Mouse (Mus musculus) neutrophil, adult 65 days (primary cell): ENCODE data around the gene Pttg1ip. TPM values are rescaled to one million over a fixed set of nuclear protein-coding genes. Genes with fewer than 3 reads are reported as not detected.

Experiments used
- total RNA-seq: library from RNA; stranded (reverse); gene quantifications from 2 replicates; pipeline ENCODE4 v1.2.4, GENCODE M21; 2023

The Pttg1ip gene
- total RNA-seq: 85.5 and 125 TPM in 2 replicates

DNA sequence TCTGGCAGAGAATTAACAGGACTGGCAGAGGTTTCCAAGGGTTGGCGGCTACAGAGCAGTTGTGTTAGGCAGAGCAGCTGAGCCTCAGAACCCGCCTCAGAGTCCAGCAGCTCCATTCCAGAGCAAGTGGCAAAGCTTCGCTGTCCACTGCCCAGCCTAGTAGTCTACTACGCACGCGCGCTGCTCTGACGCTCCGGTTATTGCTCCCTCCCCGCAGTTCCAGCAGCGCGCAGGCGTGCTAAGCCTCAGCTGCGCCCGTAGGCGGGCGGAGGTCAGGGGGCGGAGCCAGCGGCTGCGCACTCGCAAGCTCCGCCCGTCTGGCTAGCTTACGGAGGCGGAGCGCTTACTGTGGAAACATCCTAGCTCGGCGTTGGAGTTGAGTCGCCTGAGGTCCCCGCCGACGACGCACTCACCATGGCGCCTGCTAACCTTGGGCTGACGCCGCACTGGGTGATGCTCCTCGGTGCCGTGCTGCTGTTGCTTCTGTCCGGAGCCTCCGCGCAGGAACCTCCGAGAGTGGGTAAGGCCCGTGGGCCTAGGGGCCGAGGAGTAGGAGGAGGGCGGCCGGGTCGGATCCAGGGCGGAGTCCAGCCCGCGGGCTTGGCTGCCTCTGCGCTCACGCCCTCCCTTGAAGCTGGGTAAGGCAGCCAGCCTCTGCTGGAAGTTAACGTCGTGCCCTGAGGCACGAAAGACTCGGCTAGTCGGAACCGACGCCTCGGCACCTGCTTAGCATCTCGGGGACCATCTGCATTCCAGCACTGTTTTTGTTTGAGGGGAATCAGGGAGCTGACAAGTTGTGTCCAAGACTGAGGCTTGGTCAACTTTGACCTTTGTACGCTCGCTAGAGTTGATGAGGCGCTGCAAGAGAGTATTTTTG lies at the start of gene Pttg1ip:
Gene Pttg1ip, plus strand, starts transcription at position 313 of the 877 bp plus-strand sequence.

GRCm38 (mm10) chr10:77605908-77606826 lies 24.6 kb downstream of the Pttg1ip start, which contains the start of the genes Sumo3 and Gm49325:
Gene Sumo3, plus strand, starts transcription at chr10:77606097.
Gene Gm49325, plus strand, starts transcription at chr10:77606197.

DNA sequence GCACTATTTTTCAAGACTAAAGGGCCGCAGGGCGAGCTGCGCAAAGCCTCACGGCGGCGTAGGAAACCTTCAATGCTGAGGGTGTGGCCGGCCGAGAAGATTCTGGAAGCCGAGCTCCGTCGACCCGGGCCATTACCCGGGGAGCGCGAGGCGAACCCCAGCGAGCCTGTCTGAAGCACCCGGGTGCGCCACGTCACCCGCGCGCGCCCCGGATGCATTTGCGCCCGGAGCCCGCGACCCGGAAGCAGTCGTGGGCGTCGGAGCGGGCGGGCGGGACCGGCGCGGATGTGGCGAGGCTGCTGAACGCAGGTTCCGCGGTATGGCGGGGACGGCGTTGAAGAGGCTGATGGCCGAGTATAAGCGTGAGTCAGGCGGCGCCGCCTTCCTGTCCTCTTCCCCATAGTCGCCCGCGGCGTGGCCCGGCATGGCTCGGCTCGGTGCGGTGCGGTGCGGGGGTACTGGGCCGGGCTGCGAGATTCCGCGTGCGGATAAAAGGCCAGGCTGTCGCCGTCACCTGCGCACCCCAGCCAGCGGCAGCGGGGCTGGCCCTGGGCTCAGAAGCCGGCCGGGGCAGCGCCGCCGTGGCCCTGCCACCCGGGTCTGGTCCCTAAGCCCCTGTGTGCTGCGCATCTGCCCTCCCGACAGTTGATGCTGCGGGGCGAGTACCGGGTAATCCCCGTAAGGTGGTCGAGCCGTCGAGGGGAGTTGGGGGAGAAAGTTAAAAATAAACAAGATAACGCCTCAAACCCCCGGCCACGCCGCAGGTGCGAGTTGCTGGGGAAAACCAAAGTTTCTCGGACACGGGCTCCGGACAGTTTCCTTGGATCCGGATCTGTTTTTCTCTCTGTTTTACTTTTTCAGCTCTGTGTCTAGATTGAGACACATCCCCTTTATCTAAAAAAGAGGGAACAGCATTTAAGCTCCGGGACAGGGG lies 40.8 kb downstream of the Pttg1ip start, which contains the start of gene Ube2g2:
Gene Ube2g2, plus strand, starts transcription at position 221 of the 934 bp plus-strand sequence.

Other genes with a start within 250 kb of the Pttg1ip start
- gene Adarb1, start 163.4 kb upstream of the Pttg1ip start, total RNA-seq: 0.11 and 0.16 TPM in 2 replicates
- gene Fam207a, start 65.9 kb upstream of the Pttg1ip start, total RNA-seq: 12.5 and 16.9 TPM in 2 replicates
- gene Itgb2, start 51.5 kb upstream of the Pttg1ip start, total RNA-seq: 896 and 935 TPM in 2 replicates
- 55.9 and 66.8 TPM in 2 replicates for gene Sumo3, start 24.4 kb downstream of the Pttg1ip start, total RNA-seq
- not detected in 2 replicates for gene Gm49325, start 24.5 kb downstream of the Pttg1ip start, total RNA-seq
- 31.2 and 34.0 TPM in 2 replicates for gene Ube2g2, start 40.6 kb downstream of the Pttg1ip start, total RNA-seq
- gene Tspear, start 104.8 kb downstream of the Pttg1ip start, total RNA-seq: not detected in 2 replicates
- gene Gm19402, start 109.0 kb downstream of the Pttg1ip start, total RNA-seq: not detected in 2 replicates
- gene Gm9508, start 115.5 kb downstream of the Pttg1ip start, total RNA-seq: not detected in 2 replicates
- not detected in 2 replicates for gene Gm10272, start 124.9 kb downstream of the Pttg1ip start, total RNA-seq
- not detected in 2 replicates for gene Gm10024, start 129.7 kb downstream of the Pttg1ip start, total RNA-seq
- not detected in 2 replicates for gene Gm10142, start 134.1 kb downstream of the Pttg1ip start, total RNA-seq
- gene Krtap12-1, start 138.9 kb downstream of the Pttg1ip start, total RNA-seq: not detected in 2 replicates
- gene Gm10100, start 144.8 kb downstream of the Pttg1ip start, total RNA-seq: not detected in 2 replicates
- not detected in 2 replicates for gene Gm18596, start 160.9 kb downstream of the Pttg1ip start, total RNA-seq
- not detected in 2 replicates for gene Gm9736, start 169.6 kb downstream of the Pttg1ip start, total RNA-seq
- gene Gm3233, start 178.0 kb downstream of the Pttg1ip start, total RNA-seq: not detected in 2 replicates
- gene Gm3238, start 189.6 kb downstream of the Pttg1ip start, total RNA-seq: not detected in 2 replicates
- not detected in 2 replicates for gene Gm7138, start 195.2 kb downstream of the Pttg1ip start, total RNA-seq
- gene Gm3250, start 200.8 kb downstream of the Pttg1ip start, total RNA-seq: not detected in 2 replicates
- gene Gm7137, start 206.5 kb downstream of the Pttg1ip start, total RNA-seq: not detected in 2 replicates
- gene Gm9639, start 213.4 kb downstream of the Pttg1ip start, total RNA-seq: not detected in 2 replicates
- gene Gm19668, start 217.4 kb downstream of the Pttg1ip start, total RNA-seq: not detected in 2 replicates
- not detected in 2 replicates for gene Gm9507, start 230.1 kb downstream of the Pttg1ip start, total RNA-seq
- gene Gm2696, start 233.0 kb downstream of the Pttg1ip start, total RNA-seq: not detected in 2 replicates
- gene Krtap10-4, start 245.4 kb downstream of the Pttg1ip start, total RNA-seq: not detected in 2 replicates